Mouse (Mus musculus): ENCODE results near the gene Mrpl49. TPM values are rescaled to one million over a fixed set of nuclear protein-coding genes. Genes with fewer than 3 reads are reported as not detected.

Mrpl49 gene
- polyA plus RNA-seq, 1 experiment from 2014 or later, result 75.6 TPM

DNA sequence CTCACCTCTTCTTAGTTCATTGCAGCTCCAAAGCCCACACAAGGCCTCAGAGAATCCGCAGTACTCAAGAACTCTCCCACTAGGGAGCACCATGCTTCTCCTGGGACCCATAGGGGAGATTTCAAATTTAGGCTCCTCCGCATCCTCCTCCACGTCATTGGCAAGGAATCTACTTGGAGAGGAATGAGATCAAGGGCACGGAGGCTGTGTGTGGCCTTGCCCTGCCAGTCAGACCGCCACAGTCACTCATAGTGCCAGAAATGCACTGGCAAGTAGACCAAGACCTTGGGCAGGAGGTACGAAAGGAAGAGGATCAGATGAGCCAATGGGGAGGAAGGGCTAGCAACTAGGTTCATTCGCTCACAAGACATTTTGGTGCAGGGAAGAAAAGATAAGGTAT, 33.7 kb downstream of the Mrpl49 start:
- H3K9me3 ChIP-seq (replicated peaks), result no peaks in the 10 kb centered on the region
- H3K9ac ChIP-seq, result no peak overlapping the region
- no peak overlapping the region for H3K4me3 ChIP-seq
- H3K27me3 ChIP-seq, result no peaks in the 10 kb centered on the region
- no peak overlapping the region for H3K4me2 ChIP-seq
- H3K27ac ChIP-seq, result no peak overlapping the region
- no peaks in the 10 kb centered on the region for H3K4me1 ChIP-seq
- WGBS, result 86% methylated on average over 7 of the region's 7 CpGs
- H3K36me3 ChIP-seq (ENCODE audit: poor library complexity, severe bottlenecking), result no peaks in the 10 kb centered on the region
- no peak for ATAC-seq

DNA sequence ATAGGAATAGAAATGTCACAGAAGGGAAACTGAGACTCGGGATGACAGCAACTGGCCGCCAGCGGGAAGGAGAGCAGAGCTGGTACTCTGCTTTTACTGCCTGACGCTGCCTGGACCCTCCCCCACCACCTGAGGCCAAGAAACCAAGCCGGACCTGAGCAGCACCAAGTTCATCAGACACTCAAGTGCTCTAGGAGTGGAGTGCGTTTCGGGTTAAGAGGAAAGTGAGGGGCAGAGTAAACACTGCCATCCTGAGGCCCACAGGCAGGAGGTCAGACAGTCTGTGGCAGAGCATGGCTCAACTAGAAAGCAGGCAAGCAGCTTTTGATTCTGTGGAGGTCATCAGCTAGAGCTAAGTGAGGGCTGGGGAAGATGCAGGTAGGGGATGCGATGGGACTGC, 34.5 kb downstream of the Mrpl49 start:
- WGBS, result 66% methylated on average over 8 of the region's 8 CpGs
- Histone ChIP-seq H3K36me3 (ENCODE audit: poor library complexity, severe bottlenecking) (no peaks in the 10 kb centered on the region), H3K4me2 (no peak overlapping the region), H3K9me3 (replicated peaks) (no peaks in the 10 kb centered on the region), H3K27ac (no peak overlapping the region), H3K4me1 (no peaks in the 10 kb centered on the region), H3K9ac (no peak overlapping the region), H3K27me3 (no peaks in the 10 kb centered on the region), H3K4me3 (no peak overlapping the region)
- ATAC-seq, result no peak

DNA sequence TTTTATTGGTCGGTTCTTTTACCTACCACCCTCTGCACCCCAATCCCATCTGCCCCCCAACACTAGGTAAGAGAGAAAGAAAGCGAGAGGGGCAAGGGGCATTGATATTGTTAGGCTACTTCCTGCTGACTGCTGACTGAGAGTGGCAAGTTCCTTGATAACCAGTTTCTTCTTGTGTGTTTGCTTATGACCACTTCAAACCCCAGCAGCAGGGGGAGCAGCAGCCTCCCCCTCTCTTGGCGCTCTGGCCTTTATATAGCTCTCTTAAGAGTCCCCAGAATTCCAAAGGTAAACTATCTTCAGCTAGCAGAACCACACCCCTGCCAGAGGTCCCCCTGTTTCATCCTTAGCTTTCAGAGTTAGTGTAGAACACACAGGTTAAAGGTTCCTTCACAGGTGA, 37.3 kb downstream of the Mrpl49 start:
- Histone ChIP-seq H3K4me3 (no peak overlapping the region), H3K9me3 (replicated peaks) (no peaks in the 10 kb centered on the region), H3K27me3 (peaks cover 26% of the 10 kb centered on the region), H3K27ac (no peak overlapping the region), H3K9ac (no peak overlapping the region), H3K4me1 (peaks cover 7% of the 10 kb centered on the region), H3K36me3 (ENCODE audit: poor library complexity, severe bottlenecking) (no peaks in the 10 kb centered on the region), H3K4me2 (no peak overlapping the region)
- 61% methylated on average over 3 of the region's 3 CpGs for WGBS
- no peak for ATAC-seq

DNA sequence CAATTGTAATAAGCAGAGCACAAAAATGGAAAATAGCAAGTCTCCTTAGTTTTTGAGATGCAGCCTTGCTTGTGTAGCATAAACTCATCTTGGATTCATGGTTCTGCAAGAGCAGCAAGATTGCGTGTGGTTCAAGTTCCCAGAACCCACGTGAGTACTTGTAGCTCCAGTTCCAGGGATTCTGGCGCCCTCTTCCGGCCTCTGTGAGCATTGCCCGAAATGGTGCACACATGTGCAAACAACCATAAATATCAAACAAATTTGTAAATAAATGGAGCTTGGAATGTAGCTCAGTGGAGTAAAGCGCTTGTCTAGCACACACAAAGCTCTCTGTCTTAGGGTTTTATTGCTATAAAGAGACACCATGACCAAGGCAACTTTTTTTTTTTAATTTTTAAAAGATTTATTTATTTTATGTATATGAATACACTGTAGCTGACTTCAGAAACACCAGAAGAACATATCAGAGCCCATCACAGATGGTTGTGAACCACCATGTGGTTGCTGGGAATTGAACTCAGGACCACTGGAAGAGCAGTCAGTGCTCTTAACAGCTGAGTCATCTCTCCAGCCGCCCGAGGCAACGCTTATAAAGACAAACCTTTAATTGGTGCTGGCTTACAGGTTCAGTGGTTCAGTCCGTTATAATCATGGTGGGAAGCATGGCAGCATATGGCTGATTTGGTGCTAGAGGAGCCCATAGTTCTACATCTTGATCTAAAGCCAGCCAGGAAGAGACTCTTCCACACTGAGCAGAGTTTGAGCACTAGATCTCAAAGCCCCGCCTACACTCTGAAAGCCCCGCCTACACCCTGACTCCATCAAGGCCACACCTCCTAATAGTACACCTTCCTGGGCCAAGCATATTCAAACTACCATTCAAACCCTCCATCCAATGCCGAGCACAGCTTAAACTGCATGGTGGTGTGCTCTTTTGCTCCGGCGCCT, 39.2 kb downstream of the Mrpl49 start:
- Histone ChIP-seq H3K9me3 (replicated peaks) (no peaks in the 10 kb centered on the region), H3K27me3 (peaks cover 44% of the 10 kb centered on the region), H3K9ac (0 out of 2 replicates have a peak overlapping the region, but pooled peaks have one; percentile 21), H3K4me2 (no peak overlapping the region), H3K27ac (no peak overlapping the region), H3K4me3 (no peak overlapping the region), H3K4me1 (peaks cover 12% of the 10 kb centered on the region), H3K36me3 (ENCODE audit: poor library complexity, severe bottlenecking) (no peaks in the 10 kb centered on the region)
- no peak for ATAC-seq
- WGBS, result 28% methylated on average over 15 of the region's 15 CpGs

DNA sequence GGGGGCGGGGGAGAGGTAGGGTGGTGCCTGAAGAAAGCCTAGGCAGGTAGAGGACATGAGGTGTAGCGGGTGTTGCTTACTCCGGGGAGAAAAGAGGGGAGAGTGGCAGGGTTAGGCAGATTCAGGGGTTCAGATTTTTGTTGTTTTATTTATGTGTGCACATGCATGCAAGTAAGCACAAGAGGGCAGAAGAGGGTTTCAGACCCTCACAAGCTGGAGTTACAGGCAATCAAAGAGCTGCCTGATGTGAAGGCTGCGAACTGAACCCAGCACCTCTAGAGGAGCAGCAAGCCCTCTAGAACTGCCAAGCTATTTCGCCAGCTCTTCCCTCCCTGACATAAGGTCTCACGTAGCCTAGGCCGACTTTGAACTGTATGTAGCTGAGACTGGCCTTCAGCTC, 41.1 kb downstream of the Mrpl49 start:
- Histone ChIP-seq H3K9ac (no peak overlapping the region), H3K4me1 (peaks cover 12% of the 10 kb centered on the region), H3K4me3 (no peak overlapping the region), H3K9me3 (replicated peaks) (no peaks in the 10 kb centered on the region), H3K36me3 (ENCODE audit: poor library complexity, severe bottlenecking) (no peaks in the 10 kb centered on the region), H3K27me3 (peaks cover 47% of the 10 kb centered on the region), H3K27ac (no peak overlapping the region), H3K4me2 (no peak overlapping the region)
- 41% methylated on average over 7 of the region's 7 CpGs for WGBS
- ATAC-seq, result no peak

DNA sequence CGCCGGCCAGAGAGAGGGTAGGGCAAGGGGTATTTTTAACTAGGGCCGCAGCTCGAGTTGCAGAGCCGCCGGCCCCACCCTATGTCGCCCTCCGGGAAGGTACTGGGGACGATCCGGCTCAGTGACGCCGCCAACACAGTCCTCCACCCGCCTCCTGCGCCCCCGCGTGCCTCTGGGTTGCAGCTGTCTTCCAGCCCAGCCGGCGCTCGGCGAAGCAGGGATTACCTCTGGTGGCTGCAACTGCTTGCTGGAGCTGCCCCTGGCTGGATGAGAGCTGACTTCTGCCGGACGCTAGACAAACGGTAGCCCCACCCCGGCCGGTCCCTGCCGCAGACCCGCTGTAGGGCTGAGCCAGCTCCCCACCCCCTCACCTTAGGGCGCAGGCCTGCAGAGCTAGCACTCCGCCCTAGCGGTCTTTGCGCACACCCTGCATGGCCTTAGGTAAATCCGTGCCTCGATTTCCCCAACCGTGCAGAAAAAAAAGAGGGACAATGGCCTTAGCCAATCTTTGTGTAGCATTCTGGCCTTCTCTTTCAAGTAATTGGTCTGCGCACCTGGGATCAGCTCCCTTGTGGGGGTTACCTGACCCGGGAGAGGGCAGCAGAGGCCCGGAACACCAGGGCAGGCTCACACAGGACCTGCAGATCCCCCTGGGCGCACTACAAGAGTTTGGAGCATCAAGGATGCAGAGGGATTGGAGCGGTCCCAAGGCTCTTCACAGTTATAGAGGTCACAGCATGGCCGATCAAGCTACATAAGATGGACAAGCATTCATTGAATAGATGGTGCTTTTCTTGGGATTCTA, 41.9 kb downstream of the Mrpl49 start, which contains the start of gene Capn1:
Gene Capn1, minus strand, starts transcription at position 387 of the 805 bp plus-strand sequence.
- no peak within 1 kb of the TSS for H3K27ac ChIP-seq
- H3K9me3 ChIP-seq (replicated peaks), result no peaks in the 10 kb centered on the region
- no peaks in the 10 kb centered on the region for H3K36me3 ChIP-seq (ENCODE audit: poor library complexity, severe bottlenecking)
- peaks cover 12% of the 10 kb centered on the region for H3K4me1 ChIP-seq
- peak; percentile 69; the same call in 1 of the 2 replicates for ATAC-seq
- peak within 1 kb of the TSS; percentile 45 for H3K4me3 ChIP-seq
- WGBS, result 2% methylated on average over 40 of the region's 40 CpGs
- peaks cover 47% of the 10 kb centered on the region for H3K27me3 ChIP-seq
- H3K4me2 ChIP-seq, result peak within 1 kb of the TSS; percentile 82
- H3K9ac ChIP-seq, result peak within 1 kb of the TSS; percentile 73

DNA sequence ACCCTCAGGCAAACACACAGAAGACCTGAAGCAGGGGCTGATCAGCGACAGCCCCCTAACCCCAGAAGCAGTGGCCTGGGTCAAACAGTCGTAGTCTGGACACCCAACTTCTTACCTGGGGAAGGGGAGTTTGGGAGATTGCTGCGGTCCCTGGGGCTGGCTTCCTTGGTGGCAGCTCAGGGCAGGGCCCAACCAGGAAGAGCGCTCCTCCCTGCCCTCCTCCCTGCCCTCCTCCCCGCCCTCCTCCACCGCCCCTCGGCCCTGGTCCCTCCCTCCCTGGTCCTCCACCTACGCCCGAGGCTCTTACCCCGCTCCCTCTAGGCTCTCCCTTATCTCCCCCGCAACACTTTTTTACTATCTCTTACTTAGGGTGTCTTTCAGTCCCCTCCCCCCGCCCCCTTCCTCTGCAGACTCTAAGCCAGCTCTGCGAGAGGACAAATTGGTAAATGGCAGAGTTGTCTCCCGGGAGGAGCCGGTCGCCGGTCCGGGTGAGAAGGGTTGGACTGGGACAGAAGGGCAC, 42.5 kb downstream of the Mrpl49 start:
- peak overlapping the region; percentile 45 for H3K4me3 ChIP-seq
- H3K4me1 ChIP-seq, result peaks cover 12% of the 10 kb centered on the region
- H3K36me3 ChIP-seq (ENCODE audit: poor library complexity, severe bottlenecking), result no peaks in the 10 kb centered on the region
- ATAC-seq, result no peak; the same call in 1 of the 2 replicates
- H3K27me3 ChIP-seq, result peaks cover 47% of the 10 kb centered on the region
- no peak overlapping the region for H3K27ac ChIP-seq
- no peaks in the 10 kb centered on the region for H3K9me3 ChIP-seq (replicated peaks)
- 4% methylated on average over 18 of the region's 18 CpGs for WGBS
- H3K4me2 ChIP-seq, result peak overlapping the region; percentile 82
- peak overlapping the region; percentile 73 for H3K9ac ChIP-seq

DNA sequence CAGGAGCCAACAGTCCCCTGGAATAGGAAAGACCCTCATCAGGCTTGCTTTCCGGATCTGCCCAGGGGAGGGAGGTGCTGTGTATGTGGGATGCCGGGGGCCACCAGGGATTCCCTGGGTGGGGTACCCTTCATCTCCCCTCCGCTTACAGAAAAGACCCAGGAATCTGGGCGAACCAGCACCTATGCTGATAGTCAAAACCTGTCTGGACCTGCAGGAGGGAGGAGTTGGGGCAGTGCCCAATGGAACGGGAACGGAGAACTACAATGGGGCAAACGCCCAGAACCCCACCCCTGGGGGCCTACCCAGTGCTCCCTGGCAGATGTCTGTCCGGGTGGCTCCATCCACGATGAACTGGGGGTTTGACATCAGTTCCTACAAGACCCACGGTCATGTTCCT, 43.9 kb downstream of the Mrpl49 start:
- no peaks in the 10 kb centered on the region for H3K9me3 ChIP-seq (replicated peaks)
- ATAC-seq, result no peak
- H3K27ac ChIP-seq, result no peak overlapping the region
- H3K27me3 ChIP-seq, result peaks cover 47% of the 10 kb centered on the region
- H3K4me2 ChIP-seq, result no peak overlapping the region
- WGBS, result 88% methylated on average over 10 of the region's 10 CpGs
- H3K36me3 ChIP-seq (ENCODE audit: poor library complexity, severe bottlenecking), result no peaks in the 10 kb centered on the region
- H3K9ac ChIP-seq, result no peak overlapping the region
- H3K4me3 ChIP-seq, result no peak overlapping the region
- peaks cover 12% of the 10 kb centered on the region for H3K4me1 ChIP-seq

DNA sequence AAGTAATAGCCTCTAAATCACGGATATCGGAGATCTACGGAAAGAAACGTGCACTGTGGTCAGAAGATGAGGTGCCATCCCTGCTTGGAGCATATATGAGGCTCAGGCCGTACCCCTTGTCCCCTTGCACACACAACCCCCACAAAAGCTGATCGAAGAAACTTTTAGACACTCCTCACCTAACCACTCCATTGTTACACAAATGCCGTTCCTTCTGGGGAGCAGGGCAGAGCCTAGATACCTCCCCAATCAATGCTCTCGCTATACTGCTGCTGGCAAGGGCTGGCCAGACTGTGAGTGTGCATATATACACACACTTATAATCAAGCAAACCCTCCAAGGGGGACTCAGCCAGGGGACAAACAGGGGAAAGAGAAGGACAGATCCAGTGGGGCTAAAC, 48.4 kb downstream of the Mrpl49 start:
- no peak for ATAC-seq
- 67% methylated on average over 8 of the region's 8 CpGs for WGBS

DNA sequence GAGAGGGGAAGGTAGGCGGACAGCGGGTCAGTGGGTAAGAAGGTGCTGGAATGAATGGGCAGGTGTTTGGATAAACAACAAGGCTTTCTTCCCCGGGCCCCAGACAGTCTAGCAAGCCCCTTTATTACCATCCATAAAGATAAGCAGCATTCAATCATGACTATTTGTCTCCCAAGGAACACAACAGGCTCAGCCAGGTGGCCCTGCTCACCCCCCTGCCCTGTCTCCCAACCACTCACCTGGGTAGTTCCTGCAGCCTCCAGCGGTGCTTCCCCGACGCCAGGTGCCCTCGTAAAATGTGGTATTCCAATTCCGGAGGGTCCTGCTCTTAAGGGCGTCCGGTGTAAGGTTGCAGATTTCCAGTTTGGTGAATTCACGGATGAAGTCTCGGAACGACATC, 50.6 kb downstream of the Mrpl49 start:
- no peaks in the 10 kb centered on the region for H3K9me3 ChIP-seq (replicated peaks)
- no peak overlapping the region for H3K4me3 ChIP-seq
- H3K27me3 ChIP-seq, result no peaks in the 10 kb centered on the region
- H3K27ac ChIP-seq, result no peak overlapping the region
- H3K4me1 ChIP-seq, result no peaks in the 10 kb centered on the region
- 93% methylated on average over 13 of the region's 13 CpGs for WGBS
- H3K9ac ChIP-seq, result no peak overlapping the region
- no peaks in the 10 kb centered on the region for H3K36me3 ChIP-seq (ENCODE audit: poor library complexity, severe bottlenecking)
- ATAC-seq, result no peak
- no peak overlapping the region for H3K4me2 ChIP-seq

More for the DNA sequence above, 48.4 kb downstream of the Mrpl49 start:
- Histone ChIP-seq H3K27me3 (peaks cover 9% of the 10 kb centered on the region), H3K4me1 (no peaks in the 10 kb centered on the region), H3K36me3 (ENCODE audit: poor library complexity, severe bottlenecking) (no peaks in the 10 kb centered on the region), H3K4me3 (no peak overlapping the region), H3K4me2 (no peak overlapping the region), H3K9me3 (replicated peaks) (no peaks in the 10 kb centered on the region), H3K9ac (no peak overlapping the region), H3K27ac (no peak overlapping the region)

DNA sequence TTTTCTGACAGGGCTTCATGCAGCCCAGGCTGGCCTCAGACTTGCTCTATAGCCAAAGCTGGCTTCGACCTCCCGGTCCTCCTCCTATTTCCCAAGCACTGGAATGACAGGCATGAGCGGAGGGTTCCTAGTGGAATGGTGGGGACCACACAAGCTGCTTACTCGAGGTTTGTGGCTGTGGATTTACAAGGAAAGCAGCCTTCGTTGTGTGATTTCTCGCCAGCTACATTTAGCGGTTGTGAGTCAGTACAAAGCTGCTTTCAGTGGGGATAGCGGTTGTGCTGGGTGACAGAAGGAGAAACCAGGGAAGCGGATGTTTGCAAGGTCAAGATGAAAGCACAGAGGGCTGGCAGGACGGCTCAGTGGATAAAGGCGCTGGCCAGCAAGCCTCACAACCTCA, 52.0 kb downstream of the Mrpl49 start:
- no peak overlapping the region for H3K9ac ChIP-seq
- no peak overlapping the region for H3K27ac ChIP-seq
- 64% methylated on average over 11 of the region's 11 CpGs for WGBS
- H3K4me2 ChIP-seq, result no peak overlapping the region
- no peaks in the 10 kb centered on the region for H3K36me3 ChIP-seq (ENCODE audit: poor library complexity, severe bottlenecking)
- H3K27me3 ChIP-seq, result no peaks in the 10 kb centered on the region
- H3K4me1 ChIP-seq, result no peaks in the 10 kb centered on the region
- no peak overlapping the region for H3K4me3 ChIP-seq
- no peak for ATAC-seq
- no peaks in the 10 kb centered on the region for H3K9me3 ChIP-seq (replicated peaks)
